Mouse (Mus musculus) CH12.LX (cell line): ENCODE data around the gene Rbm47. TPM values are rescaled to one million over a fixed set of nuclear protein-coding genes. Genes with fewer than 3 reads are reported as not detected.

Experiments used
- DNase-seq: peaks from one replicate; pipeline ENCODE4 v3.0.0-alpha.2; 2013; ENCODE audit errors: extremely low read depth
- H3K27ac ChIP-seq: 2 replicates; pipeline ENCODE4 v1.5.1; 2012; ENCODE audit warnings: low read depth, mild to moderate bottlenecking, control low read depth, moderate library complexity; ENCODE audit not compliant: insufficient read depth
- H3K27me3 ChIP-seq: replicated peaks from 2 replicates; pipeline ENCODE3; 2012; ENCODE audit warnings: inconsistent platforms
- H3K36me3 ChIP-seq, 2 experiments: replicated peaks in 1 of 2; 2 replicates each; pipeline versions ENCODE3 to v1.6.1; 2012; ENCODE audit warnings: inconsistent platforms in 1 of 2, low read length in 1 of 2, mild to moderate bottlenecking in 1 of 2, mixed read lengths in 1 of 2, moderate library complexity in 1 of 2; ENCODE audit not compliant: control insufficient read depth in 1 of 2, insufficient read depth in 1 of 2
- H3K4me1 ChIP-seq, 2 experiments: 2 replicates each; pipeline ENCODE4 v1.6.1; 2012; ENCODE audit warnings: inconsistent platforms in 1 of 2, moderate library complexity in 1 of 2; ENCODE audit not compliant: insufficient read depth in 2 of 2, control insufficient read depth in 1 of 2
- H3K4me2 ChIP-seq: 2 replicates; pipeline ENCODE4 v1.6.1; 2012; ENCODE audit warnings: low read depth, mild to moderate bottlenecking, control low read depth; ENCODE audit not compliant: poor library complexity, insufficient read depth, severe bottlenecking
- H3K4me3 ChIP-seq, 3 experiments: fragments of 150-350 bp in 1 of 3; sonication (generic) in 1 of 3; replicated peaks in 1 of 3; 2 replicates each; pipeline versions ENCODE3 to v1.5.1; 2011 to 2012; ENCODE audit warnings: low read depth in 2 of 3, low read length in 2 of 3, mild to moderate bottlenecking in 2 of 3, moderate library complexity in 2 of 3, control low read depth in 1 of 3, improper control_type of control experiment in 1 of 3, inconsistent platforms in 1 of 3, mixed read lengths in 1 of 3; ENCODE audit not compliant: poor library complexity in 1 of 3
- H3K79me2 ChIP-seq: replicated peaks from 2 replicates; pipeline ENCODE4 v1.6.1; 2012; ENCODE audit warnings: mild to moderate bottlenecking, moderate library complexity; ENCODE audit not compliant: control insufficient read depth, poor library complexity, insufficient read depth, severe bottlenecking; ENCODE audit errors: extremely low read depth
- H3K9ac ChIP-seq: 2 replicates; pipeline ENCODE4 v1.6.1; 2012; ENCODE audit warnings: low read depth, mild to moderate bottlenecking, control low read depth, moderate library complexity; ENCODE audit not compliant: insufficient read depth
- H3K9me3 ChIP-seq: replicated peaks from 2 replicates; pipeline ENCODE3; 2012; ENCODE audit warnings: low read length, inconsistent platforms, mixed read lengths
- CHD2 ChIP-seq: IDR thresholded peaks from 2 replicates; pipeline ENCODE4 v1.6.1; 2011; ENCODE audit warnings: low read length, improper control_type of control experiment
- ELF1 ChIP-seq: IDR thresholded peaks from 2 replicates; pipeline ENCODE4 v1.6.1; 2014; ENCODE audit warnings: low read depth, mild to moderate bottlenecking, inconsistent platforms, low read length, improper control_type of control experiment
- JUN ChIP-seq: IDR thresholded peaks from 2 replicates; pipeline ENCODE4 v1.6.1; 2011; ENCODE audit warnings: low read depth, mild to moderate bottlenecking, low read length, improper control_type of control experiment, moderate library complexity; ENCODE audit not compliant: insufficient read depth
- JUND ChIP-seq: conservative IDR thresholded peaks from 2 replicates; pipeline ENCODE4 v1.6.1; 2011; ENCODE audit warnings: low read depth, low read length, improper control_type of control experiment
- KAT2A ChIP-seq: IDR thresholded peaks from 2 replicates; pipeline ENCODE4 v1.6.1; 2012; ENCODE audit warnings: low read length, improper control_type of control experiment, inconsistent platforms; ENCODE audit not compliant: insufficient replicate concordance
- MEF2A ChIP-seq: IDR thresholded peaks from 2 replicates; pipeline ENCODE4 v1.6.1; 2014; ENCODE audit warnings: low read depth, mild to moderate bottlenecking, inconsistent platforms, low read length, improper control_type of control experiment, borderline replicate concordance
- MXI1 ChIP-seq: IDR thresholded peaks from 2 replicates; pipeline ENCODE4 v1.6.1; 2011; ENCODE audit warnings: mild to moderate bottlenecking, low read depth, low read length, improper control_type of control experiment
- NRF1 ChIP-seq: IDR thresholded peaks from 2 replicates; pipeline ENCODE4 v1.6.1; 2014; ENCODE audit warnings: low read depth, mild to moderate bottlenecking, inconsistent platforms, low read length, improper control_type of control experiment, moderate library complexity
- PAX5 ChIP-seq: IDR thresholded peaks from 2 replicates; pipeline ENCODE4 v1.6.1; 2012; ENCODE audit warnings: low read length, inconsistent platforms, mixed read lengths
- POLR2A ChIP-seq: IDR thresholded peaks from 2 replicates; pipeline ENCODE4 v1.6.1; 2011; ENCODE audit warnings: low read depth, mild to moderate bottlenecking, improper control_type of control experiment, low read length
- POLR2AphosphoS2 ChIP-seq: IDR thresholded peaks from 2 replicates; pipeline ENCODE4 v1.6.1; 2011; ENCODE audit warnings: low read depth, low read length, improper control_type of control experiment
- RAD21 ChIP-seq: IDR thresholded peaks from 2 replicates; pipeline ENCODE4 v1.6.1; 2011; ENCODE audit warnings: low read depth, mild to moderate bottlenecking, low read length, improper control_type of control experiment, moderate library complexity
- RCOR1 ChIP-seq: conservative IDR thresholded peaks from 2 replicates; pipeline ENCODE4 v1.6.1; 2012; ENCODE audit warnings: low read depth, mild to moderate bottlenecking, inconsistent platforms, low read length, improper control_type of control experiment
- SIN3A ChIP-seq: IDR thresholded peaks from 2 replicates; pipeline ENCODE4 v1.6.1; 2012; ENCODE audit warnings: low read length, improper control_type of control experiment, inconsistent platforms
- SMC3 ChIP-seq: IDR thresholded peaks from 2 replicates; pipeline ENCODE4 v1.6.1; 2011; ENCODE audit warnings: low read depth, low read length, improper control_type of control experiment
- TBP ChIP-seq: conservative IDR thresholded peaks from 2 replicates; pipeline ENCODE4 v1.6.1; 2011; ENCODE audit warnings: low read depth, low read length, improper control_type of control experiment
- TCF12 ChIP-seq: IDR thresholded peaks from 2 replicates; pipeline ENCODE4 v1.6.1; 2014; ENCODE audit warnings: low read depth, mild to moderate bottlenecking, inconsistent platforms, low read length, improper control_type of control experiment
- UBTF ChIP-seq: IDR thresholded peaks from 2 replicates; pipeline ENCODE4 v1.6.1; 2012; ENCODE audit warnings: low read depth, mild to moderate bottlenecking, inconsistent platforms, low read length, improper control_type of control experiment, moderate library complexity
- ZMIZ1 ChIP-seq: IDR thresholded peaks from 2 replicates; pipeline ENCODE4 v1.6.1; 2012; ENCODE audit warnings: low read depth, mild to moderate bottlenecking, inconsistent platforms, low read length, improper control_type of control experiment
- dilution Hi-C: fragments of 300-500 bp; cut with MboI; formaldehyde crosslinking; loops from 2 replicates; pipeline ENCODE4 v1.14.3; 2020; ENCODE audit warnings: low sequenced_read_pairs; ENCODE audit not compliant: extremely low pct_unique_long_range_greater_than_20kb, extremely low pct_ligation_motif_present
- in situ Hi-C: fragments of 300-500 bp; cut with MboI; formaldehyde crosslinking; loops from 3 replicates; pipeline ENCODE4 v1.14.3; 2019; ENCODE audit warnings: low sequenced_read_pairs, low pct_ligation_motif_present, low pct_unique_long_range_greater_than_20kb, mixed read lengths
- polyA plus RNA-seq: library from polyadenylated mRNA; unstranded; fragments of >175 nt; gene quantifications from 2 replicates; pipeline ENCODE4 v1.2.1, GENCODE M21; 2012; ENCODE audit warnings: low read depth; ENCODE audit not compliant: insufficient read length
- total RNA-seq, 2 experiments: library from RNA; depleted of rRNA; stranded (reverse); fragments of 300-350 nt in 1 of 2; fragments of >200 nt in 1 of 2; gene quantifications; 2 replicates each; pipeline ENCODE4 v1.2.3; 2012 to 2014

The Rbm47 gene
- total and polyA plus RNA-seq, 3 experiments = 0.08 to 9.2 (median 1.1) TPM

DNA sequence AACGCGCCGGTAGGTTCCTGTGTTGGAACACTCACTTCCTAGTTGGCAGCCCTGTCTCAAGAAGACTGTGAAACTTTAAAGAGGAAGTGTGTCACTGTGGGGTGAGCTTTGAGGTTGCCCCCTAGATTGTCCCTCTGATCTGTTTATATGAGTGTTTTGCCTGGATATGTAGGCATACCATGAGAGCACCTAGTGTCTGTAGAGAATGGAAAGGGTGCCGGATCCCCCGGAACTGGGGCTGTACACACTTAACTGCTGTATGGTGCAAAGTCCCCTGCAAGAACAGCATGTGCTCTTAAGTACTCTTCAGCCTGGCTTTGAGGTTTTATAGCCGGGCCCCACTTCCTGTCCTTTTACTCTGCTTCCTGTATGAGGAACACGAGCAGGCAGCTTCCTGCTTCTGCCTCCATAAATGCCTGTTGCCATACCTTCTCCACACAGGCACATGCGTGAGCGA, 97.9 kb downstream of the Rbm47 start (continued):
- TF ChIP-seq JUND (no peak), NRF1 (peak; percentile 12; the same call in 1 of the 2 replicates), ELF1 (peak; percentile 84), RAD21 (no peak; the same call in 1 of the 2 replicates), PAX5 (no peak), JUN (no peak; the same call in 1 of the 2 replicates), POLR2A (peak; percentile 81), TBP (peak; percentile 95), UBTF (no peak), POLR2AphosphoS2 (no peak; the same call in 1 of the 2 replicates), MXI1 (0 out of 2 replicates have a peak, but pooled peaks have one; percentile 63), SMC3 (no peak), MEF2A (no peak), ZMIZ1 (peak; percentile 69; the same call in 1 of the 2 replicates), CHD2 (peak; percentile 53; the same call in 1 of the 2 replicates)

DNA sequence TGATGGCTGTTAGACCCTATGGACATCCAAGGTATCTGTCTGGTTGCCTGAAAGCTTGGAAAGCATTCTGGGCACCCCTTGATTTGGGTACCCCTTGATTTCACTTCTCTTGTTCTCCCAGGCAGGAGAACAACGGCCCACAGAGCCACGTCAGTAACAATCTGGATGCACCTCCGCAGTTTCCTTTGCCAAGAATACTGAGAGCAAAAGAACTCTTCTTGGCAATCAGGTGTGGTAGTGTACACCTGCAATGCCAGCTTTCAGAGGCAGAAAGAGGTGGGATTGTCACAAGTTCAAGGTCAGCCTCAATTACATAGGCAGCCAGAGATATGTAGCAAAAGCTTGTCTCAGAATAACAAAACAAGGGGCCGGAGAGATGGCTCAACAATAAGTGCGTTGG, 98.7 kb downstream of the Rbm47 start:
- Histone ChIP-seq H3K4me1 (peaks cover 24 to 64% of the 10 kb centered on the region in 2 experiments), H3K79me2 (peaks cover 20% of the 10 kb centered on the region), H3K9me3 (no peaks in the 10 kb centered on the region), H3K4me3 (no peak overlapping the region), H3K4me2 (peak overlapping the region; percentile 66), H3K36me3 (no peaks in the 10 kb centered on the region)
- dilution Hi-C loops = no loop called here
- DNase-seq = no peak
- TF ChIP-seq RCOR1 (no peak), JUND (no peak), TCF12 (no peak), TBP (no peak), KAT2A (no peak), SIN3A (no peak)
- TF ChIP-seq, all 38 proteins: peak for 0
- Histone ChIP-seq H3K27ac (peak overlapping the region; percentile 99), H3K9ac (peak overlapping the region; percentile 68), H3K27me3 (no peaks in the 10 kb centered on the region)
- in situ Hi-C loops = no loop called here
